Mouse (Mus musculus): Measurements from ENCODE around the gene Gpr155.

- TF ChIP-seq POLR2A (IDR thresholded peaks at IDR 0.05; ENCODE audit: control insufficient read depth in 1 of 2, insufficient read depth in 1 of 2, low read depth in 1 of 2, low read length in 2 of 2, poor library complexity in 1 of 2) (no peak), CTCF (IDR thresholded peaks at IDR 0.05 in 2 of 3, conservative IDR thresholded peaks at IDR 0.05 in 1 of 3; ENCODE audit: control insufficient read depth in 1 of 3, insufficient read depth in 1 of 3, low read depth in 2 of 3, low read length in 3 of 3, poor library complexity in 1 of 3, severe bottlenecking in 1 of 3) (no peak), HCFC1 (IDR thresholded peaks at IDR 0.05; ENCODE audit: low read depth, low read length) (no peak), MXI1 (IDR thresholded peaks at IDR 0.05; ENCODE audit: low read depth, low read length) (no peak), MAFK (IDR thresholded peaks at IDR 0.05; ENCODE audit: borderline replicate concordance, low read depth, low read length) (no peak), USF1 (IDR thresholded peaks at IDR 0.05; ENCODE audit: low read depth, low read length) (no peak)
These were observed 84.4 kb downstream of the Gpr155 start for GRCm38 (mm10) chr2:73301979-73302378.

Measured in MEL (cell line).